Mouse (Mus musculus) small intestine, adult 2 months (tissue): ENCODE results near the gene Ackr2.

ENCODE experiments used
- CTCF ChIP-seq: fragments of 200-500 bp; IDR thresholded peaks from 2 replicates; pipeline ENCODE4 v1.5.1; 2012; ENCODE audit warnings: low read depth, mild to moderate bottlenecking, control low read depth, inconsistent platforms, low read length, moderate library complexity, mixed read lengths; ENCODE audit not compliant: insufficient replicate concordance, insufficient read length; ENCODE audit errors: extremely low read depth
- POLR2A ChIP-seq: fragments of 200-500 bp; IDR thresholded peaks from 2 replicates; pipeline ENCODE4 v1.6.1; 2012; ENCODE audit warnings: low read depth, mild to moderate bottlenecking, control low read depth, inconsistent platforms, low read length, moderate library complexity

GRCm38 (mm10) chr9:121889927-121890440 lies 8.2 kb upstream of the Ackr2 start:
- TF ChIP-seq POLR2A (no peak), CTCF (no peak)
